Mouse (Mus musculus): ENCODE results near the gene Farp1. TPM values are rescaled to one million over a fixed set of nuclear protein-coding genes. Genes with fewer than 3 reads are reported as not detected.

Farp1 gene
- polyA plus RNA-seq, 1 experiment from 2014 or later, result 40.9 TPM

GRCm38 (mm10) chr14:121152771-121153170 lies 117.8 kb downstream of the Farp1 start:
- Histone ChIP-seq H3K27me3 (no peaks in the 10 kb centered on the region), H3K4me2 (replicated peaks) (no peak overlapping the region), H3K4me1 (peaks cover 65% of the 10 kb centered on the region), H3K9me3 (peaks cover 6% of the 10 kb centered on the region; the same call in 1 of the 2 replicates), H3K27ac (peak overlapping the region; percentile 69), H3K4me3 (no peak overlapping the region), H3K9ac (peak overlapping the region; percentile 26; the same call in 1 of the 2 replicates), H3K36me3 (peaks cover 6% of the 10 kb centered on the region; the same call in 1 of the 2 replicates)
- 62% methylated on average over 6 of the region's 6 CpGs for WGBS
- ATAC-seq (ENCODE audit: low FRiP score, low read depth), result no peak

- peak overlapping the region; percentile 69 for H3K27ac ChIP-seq
- H3K4me1 ChIP-seq, result peaks cover 60% of the 10 kb centered on the region
- no peaks in the 10 kb centered on the region for H3K27me3 ChIP-seq
- no peak overlapping the region for H3K4me3 ChIP-seq
- peak overlapping the region; percentile 26; the same call in 1 of the 2 replicates for H3K9ac ChIP-seq
- peaks cover 6% of the 10 kb centered on the region; the same call in 1 of the 2 replicates for H3K36me3 ChIP-seq
- H3K9me3 ChIP-seq, result peaks cover 6% of the 10 kb centered on the region; the same call in 1 of the 2 replicates
- H3K4me2 ChIP-seq (replicated peaks), result no peak overlapping the region
- ATAC-seq (ENCODE audit: low FRiP score, low read depth), result no peak
- 53% methylated on average over 7 of the region's 7 CpGs for WGBS
These were observed 118.3 kb downstream of the Farp1 start for GRCm38 (mm10) chr14:121153260-121153659.

- Histone ChIP-seq H3K4me2 (replicated peaks) (no peak overlapping the region), H3K9me3 (peaks cover 6% of the 10 kb centered on the region; the same call in 1 of the 2 replicates), H3K4me1 (peaks cover 60% of the 10 kb centered on the region), H3K27me3 (no peaks in the 10 kb centered on the region), H3K36me3 (peaks cover 6% of the 10 kb centered on the region; the same call in 1 of the 2 replicates), H3K27ac (peak overlapping the region; percentile 1; the same call in 1 of the 2 replicates), H3K9ac (no peak overlapping the region), H3K4me3 (no peak overlapping the region)
- ATAC-seq (ENCODE audit: low FRiP score, low read depth), result peak; percentile 62; the same call in 1 of the 2 replicates
- 55% methylated on average over 4 of the region's 4 CpGs for WGBS
These were observed 120.2 kb downstream of the Farp1 start for GRCm38 (mm10) chr14:121155173-121155572.

GRCm38 (mm10) chr14:121158616-121159015 lies 123.6 kb downstream of the Farp1 start:
- peaks cover 28% of the 10 kb centered on the region for H3K4me1 ChIP-seq
- WGBS, result 87% methylated on average over 2 of the region's 2 CpGs
- H3K27ac ChIP-seq, result no peak overlapping the region
- peaks cover 6% of the 10 kb centered on the region; the same call in 1 of the 2 replicates for H3K9me3 ChIP-seq
- no peaks in the 10 kb centered on the region for H3K27me3 ChIP-seq
- H3K36me3 ChIP-seq, result peaks cover 10% of the 10 kb centered on the region; the same call in 1 of the 2 replicates
- H3K4me2 ChIP-seq (replicated peaks), result no peak overlapping the region
- ATAC-seq (ENCODE audit: low FRiP score, low read depth), result no peak
- H3K4me3 ChIP-seq, result no peak overlapping the region
- H3K9ac ChIP-seq, result no peak overlapping the region

- Histone ChIP-seq H3K9me3 (no peaks in the 10 kb centered on the region), H3K9ac (no peak overlapping the region), H3K4me1 (peaks cover 36% of the 10 kb centered on the region), H3K4me3 (no peak overlapping the region), H3K4me2 (replicated peaks) (no peak overlapping the region), H3K27ac (no peak overlapping the region), H3K36me3 (peaks cover 7% of the 10 kb centered on the region; the same call in 1 of the 2 replicates), H3K27me3 (no peaks in the 10 kb centered on the region)
- 90% methylated on average over 2 of the region's 2 CpGs for WGBS
- ATAC-seq (ENCODE audit: low FRiP score, low read depth), result no peak
These were observed 127.8 kb downstream of the Farp1 start for GRCm38 (mm10) chr14:121162822-121163221.

GRCm38 (mm10) chr14:121164866-121165265 lies 129.9 kb downstream of the Farp1 start:
- no peak overlapping the region for H3K4me2 ChIP-seq (replicated peaks)
- H3K9me3 ChIP-seq, result no peaks in the 10 kb centered on the region
- no peak overlapping the region for H3K27ac ChIP-seq
- no peak overlapping the region for H3K4me3 ChIP-seq
- no peak for ATAC-seq (ENCODE audit: low FRiP score, low read depth)
- H3K4me1 ChIP-seq, result peaks cover 43% of the 10 kb centered on the region
- no peak overlapping the region for H3K9ac ChIP-seq
- H3K36me3 ChIP-seq, result peaks cover 7% of the 10 kb centered on the region; the same call in 1 of the 2 replicates
- 84% methylated on average over 1 of the region's 1 CpGs for WGBS
- no peaks in the 10 kb centered on the region for H3K27me3 ChIP-seq

GRCm38 (mm10) chr14:121165408-121166037 lies 130.5 kb downstream of the Farp1 start:
- no peak overlapping the region for H3K4me2 ChIP-seq (replicated peaks)
- no peaks in the 10 kb centered on the region for H3K9me3 ChIP-seq
- ATAC-seq (ENCODE audit: low FRiP score, low read depth), result no peak
- WGBS, result 77% methylated on average over 6 of the region's 6 CpGs
- H3K27me3 ChIP-seq, result no peaks in the 10 kb centered on the region
- no peak overlapping the region for H3K9ac ChIP-seq
- no peak overlapping the region for H3K4me3 ChIP-seq
- peaks cover 7% of the 10 kb centered on the region; the same call in 1 of the 2 replicates for H3K36me3 ChIP-seq
- no peak overlapping the region for H3K27ac ChIP-seq
- H3K4me1 ChIP-seq, result peaks cover 43% of the 10 kb centered on the region

- H3K9ac ChIP-seq, result no peak overlapping the region
- no peak overlapping the region for H3K4me2 ChIP-seq (replicated peaks)
- WGBS, result 69% methylated on average over 7 of the region's 7 CpGs
- ATAC-seq (ENCODE audit: low FRiP score, low read depth), result no peak
- peaks cover 48% of the 10 kb centered on the region for H3K4me1 ChIP-seq
- H3K9me3 ChIP-seq, result no peaks in the 10 kb centered on the region
- no peak overlapping the region for H3K4me3 ChIP-seq
- H3K27me3 ChIP-seq, result no peaks in the 10 kb centered on the region
- H3K27ac ChIP-seq, result no peak overlapping the region
- peaks cover 7% of the 10 kb centered on the region; the same call in 1 of the 2 replicates for H3K36me3 ChIP-seq
These were observed 131.0 kb downstream of the Farp1 start for GRCm38 (mm10) chr14:121166038-121166436.

GRCm38 (mm10) chr14:121168716-121169115 lies 133.7 kb downstream of the Farp1 start:
- Histone ChIP-seq H3K36me3 (peaks cover 5% of the 10 kb centered on the region; the same call in 1 of the 2 replicates), H3K9ac (no peak overlapping the region), H3K4me3 (no peak overlapping the region), H3K27me3 (no peaks in the 10 kb centered on the region), H3K27ac (no peak overlapping the region), H3K4me2 (replicated peaks) (no peak overlapping the region), H3K4me1 (peaks cover 74% of the 10 kb centered on the region), H3K9me3 (no peaks in the 10 kb centered on the region)
- WGBS, result 66% methylated on average over 3 of the region's 3 CpGs
- no peak for ATAC-seq (ENCODE audit: low FRiP score, low read depth)

- no peak overlapping the region for H3K27ac ChIP-seq
- 44% methylated on average over 9 of the region's 9 CpGs for WGBS
- no peak overlapping the region for H3K4me3 ChIP-seq
- H3K4me1 ChIP-seq, result peaks cover 82% of the 10 kb centered on the region
- no peaks in the 10 kb centered on the region for H3K9me3 ChIP-seq
- peaks cover 5% of the 10 kb centered on the region; the same call in 1 of the 2 replicates for H3K36me3 ChIP-seq
- no peak overlapping the region for H3K9ac ChIP-seq
- no peak for ATAC-seq (ENCODE audit: low FRiP score, low read depth)
- H3K4me2 ChIP-seq (replicated peaks), result no peak overlapping the region
- H3K27me3 ChIP-seq, result no peaks in the 10 kb centered on the region
These were observed 135.3 kb downstream of the Farp1 start for GRCm38 (mm10) chr14:121170321-121170720.

GRCm38 (mm10) chr14:121172065-121173036 lies 137.4 kb downstream of the Farp1 start:
- peak; percentile 72 for ATAC-seq (ENCODE audit: low FRiP score, low read depth)
- WGBS, result 10% methylated on average over 19 of the region's 19 CpGs
- H3K36me3 ChIP-seq, result peaks cover 9% of the 10 kb centered on the region
- H3K4me1 ChIP-seq, result peaks cover 89% of the 10 kb centered on the region
- no peaks in the 10 kb centered on the region for H3K9me3 ChIP-seq
- H3K4me2 ChIP-seq (replicated peaks), result peak overlapping the region; percentile 53
- peak overlapping the region; percentile 7; the same call in 1 of the 2 replicates for H3K4me3 ChIP-seq
- no peaks in the 10 kb centered on the region for H3K27me3 ChIP-seq
- peak overlapping the region; percentile 74 for H3K27ac ChIP-seq
- no peak overlapping the region for H3K9ac ChIP-seq

- ATAC-seq (ENCODE audit: low FRiP score, low read depth), result no peak
- H3K4me1 ChIP-seq, result peaks cover 95% of the 10 kb centered on the region
- WGBS, result 62% methylated on average over 9 of the region's 9 CpGs
- H3K4me3 ChIP-seq, result no peak overlapping the region
- no peaks in the 10 kb centered on the region for H3K9me3 ChIP-seq
- no peak overlapping the region for H3K9ac ChIP-seq
- peaks cover 14% of the 10 kb centered on the region for H3K36me3 ChIP-seq
- no peaks in the 10 kb centered on the region for H3K27me3 ChIP-seq
- no peak overlapping the region for H3K4me2 ChIP-seq (replicated peaks)
- peak overlapping the region; percentile 39; the same call in 1 of the 2 replicates for H3K27ac ChIP-seq
These were observed 140.4 kb downstream of the Farp1 start for GRCm38 (mm10) chr14:121175385-121175784.
